Mouse (Mus musculus) kidney, postnatal 36 days (tissue): ENCODE measurements at regions not wholly inside any gene's neighbourhood (a gene's known extent, or its start where the extent isn't known, plus 50 kb on each side); places are given as distances from the start of the nearest gene placed in this dataset.

ENCODE experiments used
- DNase-seq, 2 experiments: peaks; one replicate each; pipeline ENCODE4 v3.0.0; 2021 to 2022; ENCODE audit warnings: mixed read lengths in 2 of 2

- no peak for DNase-seq
These were observed 356.2 kb downstream of the Nup35 start for GRCm38 (mm10) chr2:80973217-80973616.

DNA sequence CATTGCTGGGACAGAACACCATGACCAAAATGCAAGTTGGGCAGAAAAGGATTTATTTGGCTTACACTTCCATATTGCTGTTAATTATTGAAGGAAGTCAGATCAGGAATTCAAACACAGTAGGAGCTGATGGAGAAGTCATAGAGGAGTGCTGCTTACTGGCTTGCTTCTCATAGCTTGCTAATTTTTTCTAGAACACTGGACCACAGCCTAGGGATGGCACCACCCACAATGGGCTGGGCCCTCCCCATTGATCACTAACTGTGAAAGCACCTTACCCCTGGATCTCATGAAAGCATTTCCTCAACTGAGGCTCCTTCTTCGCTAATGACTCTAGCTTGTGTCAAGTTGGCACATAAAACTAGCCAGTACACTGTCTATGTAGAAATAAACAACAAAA lies 381.3 kb downstream of the Nup35 start:
- peak; percentile 27 to 29 for DNase-seq

GRCm38 (mm10) chr2:81007071-81007470 lies 390.0 kb downstream of the Nup35 start:
- DNase-seq: no peak

GRCm38 (mm10) chr2:81023620-81024019 lies 406.6 kb downstream of the Nup35 start:
- DNase-seq: no peak
